Mouse (Mus musculus): ENCODE results near the gene Fam129a. TPM values are rescaled to one million over a fixed set of nuclear protein-coding genes. Genes with fewer than 3 reads are reported as not detected.

Gene Fam129a
- polyA plus RNA-seq, 1 experiment = 5.8 TPM

- no peaks in the 10 kb centered on the region for H3K36me3 ChIP-seq (ENCODE audit: control insufficient read depth, insufficient read depth, low read length)
- H3K4me3 ChIP-seq (ENCODE audit: insufficient read depth, low read depth, low read length) = no peak overlapping the region
- no peak for DNase-seq
- peaks cover 6% of the 10 kb centered on the region for H3K4me1 ChIP-seq (ENCODE audit: control insufficient read depth, insufficient read depth, low read length)
- no peaks in the 10 kb centered on the region for H3K27me3 ChIP-seq (replicated peaks; ENCODE audit: control insufficient read depth, insufficient read depth, low read length)
- 69% methylated on average over 7 of the region's 7 CpGs for WGBS
- H3K27ac ChIP-seq (ENCODE audit: insufficient read depth, low read depth, low read length) = no peak overlapping the region
- TF ChIP-seq POLR2A (IDR thresholded peaks at IDR 0.05; ENCODE audit: low read depth, low read length) = no peak
- TF ChIP-seq CTCF (conservative IDR thresholded peaks at IDR 0.05; ENCODE audit: insufficient read depth, insufficient read length, low read depth, low read length) = no peak
Measured at GRCm38 (mm10) chr1:151657042-151657605, 86.1 kb downstream of the Fam129a start.

- H3K27me3 ChIP-seq (replicated peaks; ENCODE audit: control insufficient read depth, insufficient read depth, low read length) = no peaks in the 10 kb centered on the region
- H3K4me1 ChIP-seq (ENCODE audit: control insufficient read depth, insufficient read depth, low read length) = peaks cover 6% of the 10 kb centered on the region
- no peak overlapping the region for H3K4me3 ChIP-seq (ENCODE audit: insufficient read depth, low read depth, low read length)
- DNase-seq = no peak
- 86% methylated on average over 19 of the region's 19 CpGs for WGBS
- H3K36me3 ChIP-seq (ENCODE audit: control insufficient read depth, insufficient read depth, low read length) = no peaks in the 10 kb centered on the region
- H3K27ac ChIP-seq (ENCODE audit: insufficient read depth, low read depth, low read length) = no peak overlapping the region
- no peak for TF ChIP-seq POLR2A (IDR thresholded peaks at IDR 0.05; ENCODE audit: low read depth, low read length)
- TF ChIP-seq CTCF (conservative IDR thresholded peaks at IDR 0.05; ENCODE audit: insufficient read depth, insufficient read length, low read depth, low read length) = no peak
Measured at GRCm38 (mm10) chr1:151658291-151658830, 87.4 kb downstream of the Fam129a start.

GRCm38 (mm10) chr1:151659636-151660035 is 88.7 kb downstream of the Fam129a start:
- Histone ChIP-seq H3K27ac (ENCODE audit: insufficient read depth, low read depth, low read length) (no peak overlapping the region), H3K4me1 (ENCODE audit: control insufficient read depth, insufficient read depth, low read length) (peaks cover 6% of the 10 kb centered on the region), H3K4me3 (ENCODE audit: insufficient read depth, low read depth, low read length) (no peak overlapping the region), H3K36me3 (ENCODE audit: control insufficient read depth, insufficient read depth, low read length) (no peaks in the 10 kb centered on the region), H3K27me3 (replicated peaks; ENCODE audit: control insufficient read depth, insufficient read depth, low read length) (no peaks in the 10 kb centered on the region)
- TF ChIP-seq CTCF (conservative IDR thresholded peaks at IDR 0.05; ENCODE audit: insufficient read depth, insufficient read length, low read depth, low read length) (no peak), POLR2A (IDR thresholded peaks at IDR 0.05; ENCODE audit: low read depth, low read length) (no peak)
- 85% methylated on average over 8 of the region's 8 CpGs for WGBS
- DNase-seq = no peak

GRCm38 (mm10) chr1:151660251-151660650 is 89.3 kb downstream of the Fam129a start:
- H3K4me3 ChIP-seq (ENCODE audit: insufficient read depth, low read depth, low read length) = no peak overlapping the region
- TF ChIP-seq CTCF (conservative IDR thresholded peaks at IDR 0.05; ENCODE audit: insufficient read depth, insufficient read length, low read depth, low read length) (no peak), POLR2A (IDR thresholded peaks at IDR 0.05; ENCODE audit: low read depth, low read length) (no peak)
- no peaks in the 10 kb centered on the region for H3K36me3 ChIP-seq (ENCODE audit: control insufficient read depth, insufficient read depth, low read length)
- no peaks in the 10 kb centered on the region; the same call in 1 of the 2 replicates for H3K27me3 ChIP-seq (replicated peaks; ENCODE audit: control insufficient read depth, insufficient read depth, low read length)
- 85% methylated on average over 4 of the region's 4 CpGs for WGBS
- peaks cover 6% of the 10 kb centered on the region for H3K4me1 ChIP-seq (ENCODE audit: control insufficient read depth, insufficient read depth, low read length)
- no peak overlapping the region for H3K27ac ChIP-seq (ENCODE audit: insufficient read depth, low read depth, low read length)
- DNase-seq = no peak

GRCm38 (mm10) chr1:151660883-151661282 is 89.9 kb downstream of the Fam129a start:
- H3K27ac ChIP-seq (ENCODE audit: insufficient read depth, low read depth, low read length) = no peak overlapping the region
- H3K36me3 ChIP-seq (ENCODE audit: control insufficient read depth, insufficient read depth, low read length) = no peaks in the 10 kb centered on the region
- no peaks in the 10 kb centered on the region; the same call in 1 of the 2 replicates for H3K27me3 ChIP-seq (replicated peaks; ENCODE audit: control insufficient read depth, insufficient read depth, low read length)
- no peak for TF ChIP-seq POLR2A (IDR thresholded peaks at IDR 0.05; ENCODE audit: low read depth, low read length)
- no peak for TF ChIP-seq CTCF (conservative IDR thresholded peaks at IDR 0.05; ENCODE audit: insufficient read depth, insufficient read length, low read depth, low read length)
- no peak overlapping the region for H3K4me3 ChIP-seq (ENCODE audit: insufficient read depth, low read depth, low read length)
- peaks cover 6% of the 10 kb centered on the region for H3K4me1 ChIP-seq (ENCODE audit: control insufficient read depth, insufficient read depth, low read length)
- WGBS = 90% methylated on average over 6 of the region's 6 CpGs
- DNase-seq = no peak

DNA sequence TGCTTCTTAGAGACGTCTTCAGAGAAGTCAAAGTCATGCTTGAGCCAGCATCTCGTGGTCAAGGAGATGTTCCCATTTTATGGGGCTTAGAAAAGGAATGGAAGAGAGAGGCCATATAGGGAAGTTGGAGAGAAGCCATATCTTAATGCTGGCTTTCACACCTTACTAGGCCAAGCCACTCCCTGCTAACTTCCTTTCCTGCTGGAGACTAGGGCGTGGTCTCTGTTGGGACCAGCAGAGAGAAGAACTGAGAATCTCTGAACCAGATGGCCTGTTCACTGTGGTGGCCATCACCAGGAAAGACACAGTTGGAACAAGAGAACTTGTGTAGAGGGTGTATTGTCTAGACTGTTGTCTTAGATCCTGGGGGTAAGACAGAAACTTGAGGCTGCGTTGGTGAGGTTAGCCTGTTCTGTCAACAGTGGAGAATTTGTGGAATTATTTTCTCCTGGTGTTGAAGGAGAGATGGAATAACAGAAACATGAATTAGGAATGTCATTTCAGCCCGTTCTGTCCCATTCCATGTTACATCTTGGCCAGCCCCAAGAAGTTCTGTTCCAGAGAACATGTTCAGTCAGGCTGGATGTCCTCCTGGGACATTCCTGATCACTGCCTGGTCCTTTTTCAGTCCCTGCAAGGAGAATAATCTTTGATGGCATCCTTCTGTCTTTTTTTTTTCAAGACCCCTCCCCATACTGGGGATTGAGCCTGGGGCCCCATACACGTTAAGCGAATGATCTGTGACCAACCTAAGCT is 90.9 kb downstream of the Fam129a start:
- DNase-seq = no peak
- WGBS = 83% methylated on average over 7 of the region's 7 CpGs
- Histone ChIP-seq H3K4me3 (ENCODE audit: insufficient read depth, low read depth, low read length) (no peak overlapping the region), H3K4me1 (ENCODE audit: control insufficient read depth, insufficient read depth, low read length) (peaks cover 6% of the 10 kb centered on the region), H3K36me3 (ENCODE audit: control insufficient read depth, insufficient read depth, low read length) (no peaks in the 10 kb centered on the region), H3K27me3 (replicated peaks; ENCODE audit: control insufficient read depth, insufficient read depth, low read length) (no peaks in the 10 kb centered on the region; the same call in 1 of the 2 replicates), H3K27ac (ENCODE audit: insufficient read depth, low read depth, low read length) (peak overlapping the region; percentile 24; the same call in 1 of the 2 replicates)
- no peak for TF ChIP-seq CTCF (conservative IDR thresholded peaks at IDR 0.05; ENCODE audit: insufficient read depth, insufficient read length, low read depth, low read length)

GRCm38 (mm10) chr1:151662958-151663357 is 92.0 kb downstream of the Fam129a start:
- TF ChIP-seq CTCF (conservative IDR thresholded peaks at IDR 0.05; ENCODE audit: insufficient read depth, insufficient read length, low read depth, low read length) = no peak
- no peak for TF ChIP-seq POLR2A (IDR thresholded peaks at IDR 0.05; ENCODE audit: low read depth, low read length)
- H3K4me1 ChIP-seq (ENCODE audit: control insufficient read depth, insufficient read depth, low read length) = peaks cover 6% of the 10 kb centered on the region
- DNase-seq = peak; percentile 47
- H3K27me3 ChIP-seq (replicated peaks; ENCODE audit: control insufficient read depth, insufficient read depth, low read length) = no peaks in the 10 kb centered on the region; the same call in 1 of the 2 replicates
- H3K36me3 ChIP-seq (ENCODE audit: control insufficient read depth, insufficient read depth, low read length) = no peaks in the 10 kb centered on the region
- peak overlapping the region; percentile 54; the same call in 1 of the 2 replicates for H3K27ac ChIP-seq (ENCODE audit: insufficient read depth, low read depth, low read length)
- H3K4me3 ChIP-seq (ENCODE audit: insufficient read depth, low read depth, low read length) = no peak overlapping the region
- WGBS = 44% methylated on average over 6 of the region's 6 CpGs
